Mouse (Mus musculus): ENCODE results near the gene Rims3. TPM values are rescaled to one million over a fixed set of nuclear protein-coding genes. Genes with fewer than 3 reads are reported as not detected.

Rims3 gene
- polyA plus RNA-seq, 1 experiment from 2014 or later = 0.26 TPM

- DNase-seq (ENCODE audit: low spot score) = no peak
- no peaks in the 10 kb centered on the region for H3K4me1 ChIP-seq (ENCODE audit: insufficient read depth, low read depth, low read length)
- no peak overlapping the region for H3K4me3 ChIP-seq (ENCODE audit: low read depth, low read length)
- TF ChIP-seq EP300 (IDR thresholded peaks at IDR 0.05) (no peak), CTCF (IDR thresholded peaks at IDR 0.05) (no peak)
- no peak overlapping the region for H3K27ac ChIP-seq (ENCODE audit: low read length)
- no peak for ATAC-seq
- no peak overlapping the region for H3K9ac ChIP-seq (replicated peaks; ENCODE audit: low read depth)
- 25% methylated on average over 4 of the region's 4 CpGs for WGBS
- H3K36me3 ChIP-seq (ENCODE audit: insufficient read depth, low read length) = no peaks in the 10 kb centered on the region
- no peaks in the 10 kb centered on the region for H3K9me3 ChIP-seq (ENCODE audit: low read length)
- no peak overlapping the region for H3K4me2 ChIP-seq (replicated peaks; ENCODE audit: low read depth, low read length)
- H3K27me3 ChIP-seq (replicated peaks; ENCODE audit: insufficient read depth, low read length) = no peaks in the 10 kb centered on the region
Measured at GRCm38 (mm10) chr4:120879386-120879785, 24.8 kb downstream of the Rims3 start.

- no peak for DNase-seq (ENCODE audit: low spot score)
- WGBS = 42% methylated on average over 6 of the region's 6 CpGs
Measured at GRCm38 (mm10) chr4:120880731-120881432, 26.3 kb downstream of the Rims3 start.

GRCm38 (mm10) chr4:120882002-120882625 lies 27.5 kb downstream of the Rims3 start:
- H3K4me2 ChIP-seq (replicated peaks; ENCODE audit: low read depth, low read length) = no peak overlapping the region
- peaks cover 5% of the 10 kb centered on the region; the same call in 1 of the 2 replicates for H3K4me1 ChIP-seq (ENCODE audit: insufficient read depth, low read depth, low read length)
- ATAC-seq (no peak), DNase-seq (ENCODE audit: low spot score) (no peak)
- H3K27me3 ChIP-seq (replicated peaks; ENCODE audit: insufficient read depth, low read length) = no peaks in the 10 kb centered on the region
- no peak overlapping the region for H3K27ac ChIP-seq (ENCODE audit: low read length)
- TF ChIP-seq CTCF (IDR thresholded peaks at IDR 0.05) (no peak), EP300 (IDR thresholded peaks at IDR 0.05) (no peak)
- no peaks in the 10 kb centered on the region for H3K9me3 ChIP-seq (ENCODE audit: low read length)
- no peak overlapping the region for H3K9ac ChIP-seq (replicated peaks; ENCODE audit: low read depth)
- H3K36me3 ChIP-seq (ENCODE audit: insufficient read depth, low read length) = no peaks in the 10 kb centered on the region
- no peak overlapping the region for H3K4me3 ChIP-seq (ENCODE audit: low read depth, low read length)
- WGBS = 46% methylated on average over 5 of the region's 5 CpGs

More at GRCm38 (mm10) chr4:120880731-120881432, 26.3 kb downstream of the Rims3 start:
- no peak overlapping the region for H3K4me3 ChIP-seq (ENCODE audit: low read depth, low read length)
- H3K9ac ChIP-seq (replicated peaks; ENCODE audit: low read depth) = no peak overlapping the region
- no peak for ATAC-seq
- H3K9me3 ChIP-seq (ENCODE audit: low read length) = no peaks in the 10 kb centered on the region
- no peak for TF ChIP-seq EP300 (IDR thresholded peaks at IDR 0.05)
- no peak for TF ChIP-seq CTCF (IDR thresholded peaks at IDR 0.05)
- H3K4me1 ChIP-seq (ENCODE audit: insufficient read depth, low read depth, low read length) = peaks cover 3% of the 10 kb centered on the region; the same call in 1 of the 2 replicates
- H3K27ac ChIP-seq (ENCODE audit: low read length) = no peak overlapping the region
- no peaks in the 10 kb centered on the region for H3K36me3 ChIP-seq (ENCODE audit: insufficient read depth, low read length)
- H3K4me2 ChIP-seq (replicated peaks; ENCODE audit: low read depth, low read length) = no peak overlapping the region
- no peaks in the 10 kb centered on the region for H3K27me3 ChIP-seq (replicated peaks; ENCODE audit: insufficient read depth, low read length)

- 19% methylated on average over 13 of the region's 13 CpGs for WGBS
- Histone ChIP-seq H3K9ac (replicated peaks; ENCODE audit: low read depth) (no peak overlapping the region), H3K4me3 (ENCODE audit: low read depth, low read length) (no peak overlapping the region), H3K4me2 (replicated peaks; ENCODE audit: low read depth, low read length) (0 out of 2 replicates have a peak overlapping the region, but pooled peaks have one; percentile 8), H3K9me3 (ENCODE audit: low read length) (no peaks in the 10 kb centered on the region), H3K27ac (ENCODE audit: low read length) (no peak overlapping the region), H3K27me3 (replicated peaks; ENCODE audit: insufficient read depth, low read length) (no peaks in the 10 kb centered on the region), H3K36me3 (ENCODE audit: insufficient read depth, low read length) (no peaks in the 10 kb centered on the region), H3K4me1 (ENCODE audit: insufficient read depth, low read depth, low read length) (peaks cover 5% of the 10 kb centered on the region; the same call in 1 of the 2 replicates)
- TF ChIP-seq CTCF (IDR thresholded peaks at IDR 0.05) (no peak), EP300 (IDR thresholded peaks at IDR 0.05) (no peak)
- ATAC-seq (no peak), DNase-seq (ENCODE audit: low spot score) (peak; percentile 17)
Measured at GRCm38 (mm10) chr4:120885208-120886120, 30.8 kb downstream of the Rims3 start.

GRCm38 (mm10) chr4:120886131-120886530 lies 31.5 kb downstream of the Rims3 start:
- no peak for DNase-seq (ENCODE audit: low spot score)
- Histone ChIP-seq H3K9me3 (ENCODE audit: low read length) (no peaks in the 10 kb centered on the region), H3K4me2 (replicated peaks; ENCODE audit: low read depth, low read length) (no peak overlapping the region), H3K27ac (ENCODE audit: low read length) (no peak overlapping the region), H3K27me3 (replicated peaks; ENCODE audit: insufficient read depth, low read length) (no peaks in the 10 kb centered on the region), H3K4me1 (ENCODE audit: insufficient read depth, low read depth, low read length) (peaks cover 5% of the 10 kb centered on the region; the same call in 1 of the 2 replicates), H3K36me3 (ENCODE audit: insufficient read depth, low read length) (no peaks in the 10 kb centered on the region), H3K9ac (replicated peaks; ENCODE audit: low read depth) (no peak overlapping the region), H3K4me3 (ENCODE audit: low read depth, low read length) (no peak overlapping the region)
- WGBS = 8% methylated on average over 4 of the region's 4 CpGs
- ATAC-seq = no peak
- TF ChIP-seq CTCF (IDR thresholded peaks at IDR 0.05) (no peak), EP300 (IDR thresholded peaks at IDR 0.05) (no peak)

- no peak for ATAC-seq
- Histone ChIP-seq H3K9ac (replicated peaks; ENCODE audit: low read depth) (no peak overlapping the region), H3K9me3 (ENCODE audit: low read length) (no peaks in the 10 kb centered on the region), H3K4me2 (replicated peaks; ENCODE audit: low read depth, low read length) (no peak overlapping the region), H3K4me3 (ENCODE audit: low read depth, low read length) (no peak overlapping the region), H3K27me3 (replicated peaks; ENCODE audit: insufficient read depth, low read length) (no peaks in the 10 kb centered on the region), H3K4me1 (ENCODE audit: insufficient read depth, low read depth, low read length) (peaks cover 5% of the 10 kb centered on the region; the same call in 1 of the 2 replicates), H3K27ac (ENCODE audit: low read length) (no peak overlapping the region), H3K36me3 (ENCODE audit: insufficient read depth, low read length) (no peaks in the 10 kb centered on the region)
- DNase-seq (ENCODE audit: low spot score) = no peak
- TF ChIP-seq CTCF (IDR thresholded peaks at IDR 0.05) (no peak), EP300 (IDR thresholded peaks at IDR 0.05) (no peak)
- WGBS = 74% methylated on average over 5 of the region's 5 CpGs
Measured at GRCm38 (mm10) chr4:120886811-120887210, 32.2 kb downstream of the Rims3 start.

Data from lung, postnatal 0 days (tissue).